Mouse (Mus musculus) heart, embryonic 11.5 days (tissue): Measurements from ENCODE around the gene Sphk2. TPM values are rescaled to one million over a fixed set of nuclear protein-coding genes. Genes with fewer than 3 reads are reported as not detected.
A peak's percentile ranks its signal among the peaks of the same experiment; 100 is the strongest.

Source experiments
- ATAC-seq: fragments of 200-750 bp; cut with Nextera tagmentation; replicated peaks from 2 replicates; pipeline ENCODE4 v1.8.0; 2017; ENCODE audit warnings: moderate library complexity; ENCODE audit not compliant: insufficient number of reproducible peaks, low FRiP score, low TSS enrichment
- H3K27ac ChIP-seq: fragments of 300-500 bp; sonication (generic); 2 replicates; pipeline ENCODE4 v1.5.1; 2014; ENCODE audit warnings: mild to moderate bottlenecking, low read depth, low read length
- H3K27me3 ChIP-seq: fragments of 300-500 bp; sonication (generic); 2 replicates; pipeline ENCODE4 v1.6.1; 2014; ENCODE audit warnings: mild to moderate bottlenecking, low read length, mixed read lengths; ENCODE audit not compliant: control insufficient read depth, insufficient read depth
- H3K36me3 ChIP-seq: fragments of 300-500 bp; sonication (generic); 2 replicates; pipeline ENCODE4 v1.6.1; 2014; ENCODE audit warnings: mild to moderate bottlenecking, low read length, moderate library complexity, mixed read lengths; ENCODE audit not compliant: control insufficient read depth, insufficient read depth
- H3K4me1 ChIP-seq: fragments of 300-500 bp; sonication (generic); 2 replicates; pipeline ENCODE4 v1.6.1; 2014; ENCODE audit warnings: low read length; ENCODE audit not compliant: control insufficient read depth, insufficient read depth
- H3K4me2 ChIP-seq: fragments of 300-500 bp; sonication (generic); 2 replicates; pipeline ENCODE4 v1.6.1; 2014; ENCODE audit warnings: mild to moderate bottlenecking, moderate library complexity
- H3K4me3 ChIP-seq: fragments of 300-500 bp; sonication (generic); 2 replicates; pipeline ENCODE4 v1.5.1; 2014; ENCODE audit warnings: low read depth, low read length
- H3K9ac ChIP-seq: fragments of 300-500 bp; sonication (generic); 2 replicates; pipeline ENCODE4 v1.6.1; 2014; ENCODE audit warnings: mild to moderate bottlenecking, low read depth, low read length, moderate library complexity
- H3K9me3 ChIP-seq: fragments of 300-500 bp; sonication (generic); replicated peaks from 2 replicates; pipeline ENCODE4 v1.6.1; 2016; ENCODE audit warnings: low read length; ENCODE audit not compliant: control insufficient read depth
- WGBS: fragments of 180-500 bp; shearing (Covaris S2); extraction: QIAGEN DNeasy Blood & Tissue Kit; methylation state at CpG from one replicate; pipeline ENCODE4 v1.1.7; 2014; ENCODE audit not compliant: insufficient replicate concordance; 5-methylcytosine and 5-hydroxymethylcytosine counted together
- polyA plus RNA-seq: library from polyadenylated mRNA; unstranded; fragments of >200 nt; fragmentation: Nextera tagmentation; extraction: Ambion mirVana; gene quantifications from 2 replicates; pipeline ENCODE4 v1.2.1, GENCODE M21; 2014

Sphk2 gene
- polyA plus RNA-seq, 1 experiment from 2014 or later, result 13.2 TPM

- WGBS, result 65% methylated on average over 7 of the region's 7 CpGs
- no peak overlapping the region for H3K27ac ChIP-seq
- H3K4me1 ChIP-seq, result peaks cover 3% of the 10 kb centered on the region; the same call in 1 of the 2 replicates
- no peak overlapping the region for H3K4me2 ChIP-seq
- no peak overlapping the region for H3K9ac ChIP-seq
- no peaks in the 10 kb centered on the region for H3K9me3 ChIP-seq
- no peaks in the 10 kb centered on the region for H3K36me3 ChIP-seq
- no peak overlapping the region for H3K4me3 ChIP-seq
- ATAC-seq, result no peak
- no peaks in the 10 kb centered on the region for H3K27me3 ChIP-seq
These were observed 30.3 kb upstream of the Sphk2 start for GRCm38 (mm10) chr7:45748110-45748509.

GRCm38 (mm10) chr7:45747450-45747849, 29.6 kb upstream of the Sphk2 start:
- Histone ChIP-seq H3K4me2 (no peak overlapping the region), H3K36me3 (no peaks in the 10 kb centered on the region), H3K9ac (no peak overlapping the region), H3K27me3 (no peaks in the 10 kb centered on the region), H3K9me3 (no peaks in the 10 kb centered on the region), H3K4me3 (no peak overlapping the region), H3K27ac (no peak overlapping the region), H3K4me1 (peaks cover 3% of the 10 kb centered on the region; the same call in 1 of the 2 replicates)
- WGBS, result 73% methylated on average over 5 of the region's 5 CpGs
- no peak for ATAC-seq

- H3K4me1 ChIP-seq, result peaks cover 3% of the 10 kb centered on the region; the same call in 1 of the 2 replicates
- H3K4me3 ChIP-seq, result no peak overlapping the region
- no peaks in the 10 kb centered on the region for H3K36me3 ChIP-seq
- no peak overlapping the region for H3K27ac ChIP-seq
- WGBS, result 51% methylated on average over 6 of the region's 6 CpGs
- H3K4me2 ChIP-seq, result no peak overlapping the region
- no peak for ATAC-seq
- no peaks in the 10 kb centered on the region for H3K27me3 ChIP-seq
- H3K9me3 ChIP-seq, result no peaks in the 10 kb centered on the region
- H3K9ac ChIP-seq, result no peak overlapping the region
These were observed 28.7 kb upstream of the Sphk2 start for GRCm38 (mm10) chr7:45746518-45746917.

- no peaks in the 10 kb centered on the region for H3K9me3 ChIP-seq
- no peaks in the 10 kb centered on the region; the same call in 1 of the 2 replicates for H3K4me1 ChIP-seq
- no peak overlapping the region for H3K4me3 ChIP-seq
- no peak overlapping the region for H3K27ac ChIP-seq
- no peaks in the 10 kb centered on the region for H3K27me3 ChIP-seq
- no peaks in the 10 kb centered on the region for H3K36me3 ChIP-seq
- no peak overlapping the region for H3K9ac ChIP-seq
- H3K4me2 ChIP-seq, result no peak overlapping the region
- ATAC-seq, result no peak
- WGBS, result 29% methylated on average over 2 of the region's 2 CpGs
These were observed 26.6 kb upstream of the Sphk2 start for GRCm38 (mm10) chr7:45744387-45744786.

- no peaks in the 10 kb centered on the region for H3K36me3 ChIP-seq
- no peaks in the 10 kb centered on the region for H3K9me3 ChIP-seq
- no peaks in the 10 kb centered on the region for H3K4me1 ChIP-seq
- 34% methylated on average over 19 of the region's 19 CpGs for WGBS
- H3K27ac ChIP-seq, result no peak overlapping the region
- H3K27me3 ChIP-seq, result no peaks in the 10 kb centered on the region
- H3K4me2 ChIP-seq, result peak overlapping the region; percentile 47
- 0 out of 2 replicates have a peak overlapping the region, but pooled peaks have one; percentile 3 for H3K9ac ChIP-seq
- ATAC-seq, result no peak
- H3K4me3 ChIP-seq, result peak overlapping the region; percentile 8; the same call in 1 of the 2 replicates
These were observed 24.5 kb upstream of the Sphk2 start for GRCm38 (mm10) chr7:45742338-45742737.

GRCm38 (mm10) chr7:45741777-45742176, 24.0 kb upstream of the Sphk2 start:
- no peaks in the 10 kb centered on the region for H3K36me3 ChIP-seq
- ATAC-seq, result no peak
- no peaks in the 10 kb centered on the region for H3K4me1 ChIP-seq
- H3K4me3 ChIP-seq, result peak overlapping the region; percentile 8; the same call in 1 of the 2 replicates
- no peaks in the 10 kb centered on the region for H3K27me3 ChIP-seq
- H3K9me3 ChIP-seq, result no peaks in the 10 kb centered on the region
- no peak overlapping the region for H3K27ac ChIP-seq
- no peak overlapping the region for H3K9ac ChIP-seq
- 27% methylated on average over 11 of the region's 11 CpGs for WGBS
- peak overlapping the region; percentile 47 for H3K4me2 ChIP-seq

- Histone ChIP-seq H3K9ac (no peak overlapping the region), H3K9me3 (no peaks in the 10 kb centered on the region), H3K4me1 (no peaks in the 10 kb centered on the region), H3K36me3 (no peaks in the 10 kb centered on the region), H3K27me3 (no peaks in the 10 kb centered on the region), H3K4me3 (no peak overlapping the region), H3K4me2 (no peak overlapping the region), H3K27ac (no peak overlapping the region)
- WGBS, result 64% methylated on average over 12 of the region's 12 CpGs
- ATAC-seq, result no peak
These were observed 23.5 kb upstream of the Sphk2 start for GRCm38 (mm10) chr7:45741308-45741707.

- Histone ChIP-seq H3K27me3 (no peaks in the 10 kb centered on the region), H3K4me1 (no peaks in the 10 kb centered on the region), H3K27ac (no peak overlapping the region), H3K9me3 (no peaks in the 10 kb centered on the region), H3K9ac (no peak overlapping the region), H3K4me3 (no peak overlapping the region), H3K36me3 (no peaks in the 10 kb centered on the region), H3K4me2 (no peak overlapping the region)
- ATAC-seq, result no peak
- WGBS, result 68% methylated on average over 10 of the region's 10 CpGs
These were observed 22.0 kb upstream of the Sphk2 start for GRCm38 (mm10) chr7:45739820-45740219.

GRCm38 (mm10) chr7:45739162-45739763, 21.5 kb upstream of the Sphk2 start:
- no peak; the same call in 1 of the 2 replicates for ATAC-seq
- Histone ChIP-seq H3K4me1 (no peaks in the 10 kb centered on the region), H3K27me3 (no peaks in the 10 kb centered on the region), H3K4me2 (no peak overlapping the region), H3K4me3 (no peak overlapping the region), H3K9me3 (no peaks in the 10 kb centered on the region), H3K9ac (no peak overlapping the region), H3K36me3 (no peaks in the 10 kb centered on the region), H3K27ac (no peak overlapping the region)
- WGBS, result 8% methylated on average over 9 of the region's 9 CpGs
